Mouse (Mus musculus) adrenal gland, postnatal 4 days (tissue): ENCODE measurements around the gene Nkd1. TPM values are rescaled to one million over a fixed set of nuclear protein-coding genes. Genes with fewer than 3 reads are reported as not detected.

Experiments used
- DNase-seq, 2 experiments: peaks; one replicate each; pipeline ENCODE4 v3.0.0; 2021 to 2022; ENCODE audit warnings: low spot score in 2 of 2, mixed read lengths in 2 of 2
- total RNA-seq, 2 experiments: library from RNA; stranded (reverse); gene quantifications; 2 replicates each; pipeline ENCODE4 v1.2.3; 2021

Gene Nkd1
- total RNA-seq, 2 experiments from 2014 or later: 47.8 to 54.3 TPM

- no peak for DNase-seq
Observed at GRCm38 (mm10) chr8:88537998-88538975, 17.1 kb downstream of the Nkd1 start.

- no peak for DNase-seq
Observed at GRCm38 (mm10) chr8:88538976-88539371, 17.8 kb downstream of the Nkd1 start.

- no peak for DNase-seq
Observed at GRCm38 (mm10) chr8:88539963-88540362, 18.8 kb downstream of the Nkd1 start.

GRCm38 (mm10) chr8:88542596-88543213 lies 21.6 kb downstream of the Nkd1 start:
- DNase-seq: no peak

- DNase-seq: no peak
Observed at GRCm38 (mm10) chr8:88544677-88545076, 23.5 kb downstream of the Nkd1 start.

GRCm38 (mm10) chr8:88545441-88545840 lies 24.3 kb downstream of the Nkd1 start:
- no peak for DNase-seq

- DNase-seq: no peak
Observed at GRCm38 (mm10) chr8:88546032-88546732, 25.0 kb downstream of the Nkd1 start.

- DNase-seq: no peak
Observed at GRCm38 (mm10) chr8:88555669-88556068, 34.5 kb downstream of the Nkd1 start.

GRCm38 (mm10) chr8:88559985-88560473 lies 38.9 kb downstream of the Nkd1 start:
- DNase-seq: no peak

GRCm38 (mm10) chr8:88561402-88561801 lies 40.2 kb downstream of the Nkd1 start:
- no peak for DNase-seq

- DNase-seq: no peak
Observed at GRCm38 (mm10) chr8:88564256-88564903, 43.2 kb downstream of the Nkd1 start.

GRCm38 (mm10) chr8:88566119-88566518 lies 45.0 kb downstream of the Nkd1 start:
- no peak for DNase-seq

GRCm38 (mm10) chr8:88567314-88568121 lies 46.4 kb downstream of the Nkd1 start:
- DNase-seq: no peak

GRCm38 (mm10) chr8:88568211-88568610 lies 47.1 kb downstream of the Nkd1 start:
- DNase-seq: no peak

- no peak for DNase-seq
Observed at GRCm38 (mm10) chr8:88569366-88569765, 48.2 kb downstream of the Nkd1 start.

- peak; percentile 49 to 62 for DNase-seq
Observed at GRCm38 (mm10) chr8:88570293-88570998, 49.3 kb downstream of the Nkd1 start.

GRCm38 (mm10) chr8:88571434-88572184 lies 50.5 kb downstream of the Nkd1 start:
- no peak for DNase-seq

GRCm38 (mm10) chr8:88572185-88572909 lies 51.2 kb downstream of the Nkd1 start:
- no peak for DNase-seq
